Mouse (Mus musculus): ENCODE results near the gene Mipol1. TPM values are rescaled to one million over a fixed set of nuclear protein-coding genes. Genes with fewer than 3 reads are reported as not detected.

The Mipol1 gene
- polyA plus RNA-seq, 1 experiment from 2014 or later: 10.7 TPM

DNA sequence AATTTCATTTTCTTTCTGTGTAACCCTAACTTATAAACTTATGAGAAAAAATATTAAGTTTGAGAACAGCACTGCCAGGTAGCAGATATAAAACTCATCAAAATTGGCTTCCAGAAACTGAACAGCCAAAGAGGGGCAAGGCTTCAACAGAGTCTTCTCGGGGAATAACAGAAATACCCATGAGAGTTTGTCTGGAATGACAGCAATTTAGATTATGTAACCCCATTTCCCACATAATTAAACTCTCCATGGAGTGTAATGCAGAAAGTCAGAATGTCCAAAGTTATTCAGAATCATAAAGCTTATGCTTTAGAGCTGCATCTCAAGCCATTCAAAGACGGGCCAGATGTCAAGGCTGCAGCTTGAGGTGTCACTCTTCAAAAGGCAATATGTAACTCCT is 251.6 kb downstream of the Mipol1 start:
- no peaks in the 10 kb centered on the region for H3K27me3 ChIP-seq (ENCODE audit: insufficient read depth, low read length)
- ATAC-seq (ENCODE audit: insufficient read depth) (no peak), DNase-seq (no peak)
- no peaks in the 10 kb centered on the region for H3K4me1 ChIP-seq (ENCODE audit: insufficient read depth)
- no peak overlapping the region for H3K4me3 ChIP-seq (ENCODE audit: low read depth, low read length)
- H3K9ac ChIP-seq: no peak overlapping the region
- 50% methylated on average over 2 of the region's 2 CpGs for WGBS
- H3K36me3 ChIP-seq (ENCODE audit: insufficient read depth): no peaks in the 10 kb centered on the region
- no peak overlapping the region for H3K27ac ChIP-seq (ENCODE audit: low read depth)
- no peaks in the 10 kb centered on the region for H3K9me3 ChIP-seq (ENCODE audit: low read depth, low read length)
- no peak for TF ChIP-seq CTCF (IDR thresholded peaks at IDR 0.05; ENCODE audit: low read depth)
- H3K4me2 ChIP-seq: no peak overlapping the region

GRCm38 (mm10) chr12:57496347-57497119 is 266.3 kb downstream of the Mipol1 start:
- 36% methylated on average over 6 of the region's 6 CpGs for WGBS
- ATAC-seq (ENCODE audit: insufficient read depth) (peak; percentile 93), DNase-seq (peak; percentile 66)
- no peaks in the 10 kb centered on the region; the same call in 1 of the 2 replicates for H3K4me1 ChIP-seq (ENCODE audit: insufficient read depth)
- H3K4me2 ChIP-seq: no peak overlapping the region
- no peak overlapping the region for H3K9ac ChIP-seq
- H3K27ac ChIP-seq (ENCODE audit: low read depth): peak overlapping the region; percentile 15; the same call in 1 of the 2 replicates
- no peak overlapping the region for H3K4me3 ChIP-seq (ENCODE audit: low read depth, low read length)
- no peaks in the 10 kb centered on the region for H3K36me3 ChIP-seq (ENCODE audit: insufficient read depth)
- no peaks in the 10 kb centered on the region for H3K9me3 ChIP-seq (ENCODE audit: low read depth, low read length)
- H3K27me3 ChIP-seq (ENCODE audit: insufficient read depth, low read length): no peaks in the 10 kb centered on the region
- no peak for TF ChIP-seq CTCF (IDR thresholded peaks at IDR 0.05; ENCODE audit: low read depth)

- no peak for TF ChIP-seq CTCF (IDR thresholded peaks at IDR 0.05; ENCODE audit: low read depth)
These were observed 270.0 kb downstream of the Mipol1 start for GRCm38 (mm10) chr12:57500246-57500645.

GRCm38 (mm10) chr12:57505329-57505728 is 275.1 kb downstream of the Mipol1 start:
- H3K9ac ChIP-seq: no peak overlapping the region
- WGBS: 59% methylated on average over 7 of the region's 7 CpGs
- TF ChIP-seq CTCF (IDR thresholded peaks at IDR 0.05; ENCODE audit: low read depth): no peak
- H3K4me1 ChIP-seq (ENCODE audit: insufficient read depth): no peaks in the 10 kb centered on the region
- no peak overlapping the region for H3K4me3 ChIP-seq (ENCODE audit: low read depth, low read length)
- H3K4me2 ChIP-seq: no peak overlapping the region
- no peak overlapping the region for H3K27ac ChIP-seq (ENCODE audit: low read depth)
- H3K36me3 ChIP-seq (ENCODE audit: insufficient read depth): no peaks in the 10 kb centered on the region
- ATAC-seq (ENCODE audit: insufficient read depth) (no peak), DNase-seq (no peak)
- no peaks in the 10 kb centered on the region for H3K9me3 ChIP-seq (ENCODE audit: low read depth, low read length)
- H3K27me3 ChIP-seq (ENCODE audit: insufficient read depth, low read length): no peaks in the 10 kb centered on the region

More at GRCm38 (mm10) chr12:57500246-57500645, 270.0 kb downstream of the Mipol1 start:
- no peaks in the 10 kb centered on the region for H3K36me3 ChIP-seq (ENCODE audit: insufficient read depth)
- no peak overlapping the region for H3K27ac ChIP-seq (ENCODE audit: low read depth)
- no peak for ATAC-seq (ENCODE audit: insufficient read depth)
- no peak overlapping the region for H3K9ac ChIP-seq
- no peaks in the 10 kb centered on the region; the same call in 1 of the 2 replicates for H3K4me1 ChIP-seq (ENCODE audit: insufficient read depth)
- WGBS: 44% methylated on average over 7 of the region's 7 CpGs
- no peaks in the 10 kb centered on the region for H3K9me3 ChIP-seq (ENCODE audit: low read depth, low read length)
- H3K4me2 ChIP-seq: no peak overlapping the region
- no peak overlapping the region for H3K4me3 ChIP-seq (ENCODE audit: low read depth, low read length)
- DNase-seq: peak; percentile 17
- H3K27me3 ChIP-seq (ENCODE audit: insufficient read depth, low read length): no peaks in the 10 kb centered on the region

- peak overlapping the region; percentile 31 for H3K27ac ChIP-seq (ENCODE audit: low read depth)
- no peaks in the 10 kb centered on the region for H3K27me3 ChIP-seq (ENCODE audit: insufficient read depth, low read length)
- no peak overlapping the region for H3K9ac ChIP-seq
- WGBS: 42% methylated on average over 11 of the region's 11 CpGs
- ATAC-seq (ENCODE audit: insufficient read depth) (no peak), DNase-seq (no peak)
- no peak overlapping the region for H3K4me3 ChIP-seq (ENCODE audit: low read depth, low read length)
- H3K9me3 ChIP-seq (ENCODE audit: low read depth, low read length): no peaks in the 10 kb centered on the region
- H3K36me3 ChIP-seq (ENCODE audit: insufficient read depth): no peaks in the 10 kb centered on the region
- no peak overlapping the region for H3K4me2 ChIP-seq
- no peaks in the 10 kb centered on the region for H3K4me1 ChIP-seq (ENCODE audit: insufficient read depth)
- TF ChIP-seq CTCF (IDR thresholded peaks at IDR 0.05; ENCODE audit: low read depth): no peak
These were observed 278.7 kb downstream of the Mipol1 start for GRCm38 (mm10) chr12:57508938-57509337.

DNA sequence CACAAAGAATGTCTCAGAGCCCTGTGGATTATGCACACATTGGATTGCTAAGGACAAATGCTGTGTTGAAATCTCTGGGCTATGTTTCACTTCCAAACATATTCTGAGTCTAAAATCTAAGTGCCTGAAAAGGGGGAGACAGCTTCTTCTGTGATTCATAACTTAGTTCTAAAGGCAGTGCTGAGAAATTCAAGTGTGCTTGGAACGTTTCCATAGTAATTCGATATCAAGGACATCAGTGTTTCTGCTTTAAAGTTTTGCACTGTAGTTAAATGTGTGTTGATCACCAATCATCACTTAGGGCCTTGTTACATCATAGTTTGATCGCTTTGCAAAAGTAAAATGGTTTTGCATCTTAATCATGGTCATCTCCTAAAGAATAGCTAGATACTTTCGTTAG is 279.5 kb downstream of the Mipol1 start:
- no peak for ATAC-seq (ENCODE audit: insufficient read depth)
- peak; percentile 54 for DNase-seq
- Histone ChIP-seq H3K27ac (ENCODE audit: low read depth) (peak overlapping the region; percentile 31; the same call in 1 of the 2 replicates), H3K4me1 (ENCODE audit: insufficient read depth) (no peaks in the 10 kb centered on the region), H3K4me2 (no peak overlapping the region), H3K9ac (no peak overlapping the region), H3K4me3 (ENCODE audit: low read depth, low read length) (no peak overlapping the region), H3K27me3 (ENCODE audit: insufficient read depth, low read length) (no peaks in the 10 kb centered on the region), H3K36me3 (ENCODE audit: insufficient read depth) (no peaks in the 10 kb centered on the region), H3K9me3 (ENCODE audit: low read depth, low read length) (no peaks in the 10 kb centered on the region)
- WGBS: 47% methylated on average over 4 of the region's 4 CpGs
- no peak for TF ChIP-seq CTCF (IDR thresholded peaks at IDR 0.05; ENCODE audit: low read depth)

GRCm38 (mm10) chr12:57511127-57511526 is 280.9 kb downstream of the Mipol1 start:
- H3K4me1 ChIP-seq (ENCODE audit: insufficient read depth): no peaks in the 10 kb centered on the region
- no peak overlapping the region for H3K4me3 ChIP-seq (ENCODE audit: low read depth, low read length)
- DNase-seq (no peak), ATAC-seq (ENCODE audit: insufficient read depth) (no peak)
- H3K9me3 ChIP-seq (ENCODE audit: low read depth, low read length): no peaks in the 10 kb centered on the region
- H3K27ac ChIP-seq (ENCODE audit: low read depth): no peak overlapping the region
- TF ChIP-seq CTCF (IDR thresholded peaks at IDR 0.05; ENCODE audit: low read depth): no peak
- H3K4me2 ChIP-seq: no peak overlapping the region
- H3K9ac ChIP-seq: no peak overlapping the region
- H3K36me3 ChIP-seq (ENCODE audit: insufficient read depth): no peaks in the 10 kb centered on the region
- WGBS: 78% methylated on average over 4 of the region's 4 CpGs
- no peaks in the 10 kb centered on the region for H3K27me3 ChIP-seq (ENCODE audit: insufficient read depth, low read length)

All from lung, embryonic 14.5 days (tissue).